Mouse (Mus musculus) ES-Bruce4 (cell line): ENCODE results near the gene Vcan.

Experiments
- CTCF ChIP-seq: IDR thresholded peaks from one replicate; pipeline ENCODE4 v1.8.1; 2011; ENCODE audit warnings: low read depth, low read length
- POLR2A ChIP-seq: IDR thresholded peaks from one replicate; pipeline ENCODE4 v1.8.1; 2011; ENCODE audit warnings: low read length; ENCODE audit not compliant: insufficient read depth

DNA sequence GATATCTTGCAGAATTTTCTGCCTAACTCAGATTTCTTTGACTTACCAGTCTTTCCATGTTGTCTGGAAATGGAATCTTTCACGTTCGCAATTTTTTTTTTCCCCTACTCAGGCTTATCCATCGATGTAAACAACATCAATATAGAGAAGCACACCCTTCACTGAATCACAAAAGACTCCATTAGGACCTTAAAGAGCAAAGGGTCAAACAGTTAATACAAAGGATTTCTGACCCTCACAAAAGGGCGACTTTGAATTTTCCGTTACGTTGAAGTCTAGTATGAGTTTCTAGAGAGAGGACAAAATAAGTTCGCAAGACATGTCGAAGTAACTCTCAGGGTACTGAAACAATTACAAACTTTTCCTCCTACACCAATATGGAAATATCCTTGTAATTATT lies 892 bp upstream of the Vcan start:
- TF ChIP-seq CTCF (no peak), POLR2A (no peak)
